Mouse (Mus musculus) forebrain, embryonic 16.5 days (tissue): ENCODE data around the gene Hrasls5. TPM values are rescaled to one million over a fixed set of nuclear protein-coding genes. Genes with fewer than 3 reads are reported as not detected.

Experiments used
- ATAC-seq: fragments of 200-750 bp; cut with Nextera tagmentation; 2 replicates; pipeline ENCODE4 v1.8.0; 2017; ENCODE audit warnings: mild to moderate bottlenecking, moderate library complexity
- H3K27ac ChIP-seq: fragments of 300-500 bp; sonication (generic); 2 replicates; pipeline ENCODE4 v1.5.1; 2014; ENCODE audit warnings: low read length, control low read depth
- H3K27me3 ChIP-seq: fragments of 300-500 bp; sonication (generic); replicated peaks from 2 replicates; pipeline ENCODE4 v1.6.1; 2014; ENCODE audit warnings: low read length; ENCODE audit not compliant: control insufficient read depth, insufficient read depth
- H3K36me3 ChIP-seq: fragments of 300-500 bp; sonication (generic); 2 replicates; pipeline ENCODE4 v1.6.1; 2014; ENCODE audit not compliant: control insufficient read depth, insufficient read depth
- H3K4me1 ChIP-seq: fragments of 300-500 bp; sonication (generic); replicated peaks from 2 replicates; pipeline ENCODE4 v1.6.1; 2014; ENCODE audit warnings: low read length; ENCODE audit not compliant: control insufficient read depth, insufficient read depth
- H3K4me2 ChIP-seq: fragments of 300-500 bp; sonication (generic); 2 replicates; pipeline ENCODE4 v1.6.1; 2014; ENCODE audit warnings: mild to moderate bottlenecking, low read length, control low read depth
- H3K4me3 ChIP-seq: fragments of 300-500 bp; sonication (generic); replicated peaks from 2 replicates; pipeline ENCODE4 v1.5.1; 2014; ENCODE audit warnings: mild to moderate bottlenecking, low read length, control low read depth
- H3K9ac ChIP-seq: fragments of 300-500 bp; sonication (generic); replicated peaks from 2 replicates; pipeline ENCODE4 v1.6.1; 2014; ENCODE audit warnings: low read depth, low read length, control low read depth
- H3K9me3 ChIP-seq: fragments of 300-500 bp; sonication (generic); 2 replicates; pipeline ENCODE4 v1.6.1; 2016; ENCODE audit warnings: low read length; ENCODE audit not compliant: control insufficient read depth
- WGBS: fragments of 180-500 bp; shearing (Covaris S2); extraction: QIAGEN DNeasy Blood & Tissue Kit; methylation state at CpG from one replicate; pipeline ENCODE4 v1.1.7; 2014; 5-methylcytosine and 5-hydroxymethylcytosine counted together
- polyA plus RNA-seq: library from polyadenylated mRNA; unstranded; fragments of >200 nt; fragmentation: Nextera tagmentation; extraction: Ambion mirVana; gene quantifications from 2 replicates; pipeline ENCODE4 v1.2.1, GENCODE M21; 2015

Hrasls5 gene
- polyA plus RNA-seq, 1 experiment from 2014 or later, result not detected

- H3K9ac ChIP-seq, result no peak overlapping the region
- 98% methylated on average over 10 of the region's 10 CpGs for WGBS
These were observed 8.2 kb upstream of the Hrasls5 start for GRCm38 (mm10) chr19:7604107-7604506.

GRCm38 (mm10) chr19:7605013-7605412, 7.3 kb upstream of the Hrasls5 start:
- H3K27ac ChIP-seq, result no peak overlapping the region
- H3K9me3 ChIP-seq, result no peaks in the 10 kb centered on the region

More at GRCm38 (mm10) chr19:7604107-7604506, 8.2 kb upstream of the Hrasls5 start:
- Histone ChIP-seq H3K4me1 (peaks cover 23% of the 10 kb centered on the region), H3K4me2 (no peak overlapping the region), H3K27me3 (no peaks in the 10 kb centered on the region), H3K36me3 (no peaks in the 10 kb centered on the region), H3K4me3 (no peak overlapping the region), H3K9me3 (no peaks in the 10 kb centered on the region), H3K27ac (no peak overlapping the region)
- ATAC-seq, result no peak

GRCm38 (mm10) chr19:7605930-7606783, 6.2 kb upstream of the Hrasls5 start:
- Histone ChIP-seq H3K27me3 (no peaks in the 10 kb centered on the region), H3K4me2 (peak overlapping the region; percentile 74), H3K4me1 (peaks cover 19% of the 10 kb centered on the region), H3K9ac (peak overlapping the region; percentile 27; the same call in 1 of the 2 replicates), H3K36me3 (no peaks in the 10 kb centered on the region), H3K27ac (peak overlapping the region; percentile 75), H3K9me3 (no peaks in the 10 kb centered on the region), H3K4me3 (peak overlapping the region; percentile 41)
- ATAC-seq, result peak; percentile 91
- WGBS, result under 1% methylated on average over 15 of the region's 15 CpGs

More at GRCm38 (mm10) chr19:7605013-7605412, 7.3 kb upstream of the Hrasls5 start:
- H3K27me3 ChIP-seq, result no peaks in the 10 kb centered on the region
- ATAC-seq, result no peak
- no peak overlapping the region for H3K4me3 ChIP-seq
- H3K4me1 ChIP-seq, result peaks cover 23% of the 10 kb centered on the region
- no peaks in the 10 kb centered on the region for H3K36me3 ChIP-seq
- no peak overlapping the region for H3K4me2 ChIP-seq
- no peak overlapping the region for H3K9ac ChIP-seq

DNA sequence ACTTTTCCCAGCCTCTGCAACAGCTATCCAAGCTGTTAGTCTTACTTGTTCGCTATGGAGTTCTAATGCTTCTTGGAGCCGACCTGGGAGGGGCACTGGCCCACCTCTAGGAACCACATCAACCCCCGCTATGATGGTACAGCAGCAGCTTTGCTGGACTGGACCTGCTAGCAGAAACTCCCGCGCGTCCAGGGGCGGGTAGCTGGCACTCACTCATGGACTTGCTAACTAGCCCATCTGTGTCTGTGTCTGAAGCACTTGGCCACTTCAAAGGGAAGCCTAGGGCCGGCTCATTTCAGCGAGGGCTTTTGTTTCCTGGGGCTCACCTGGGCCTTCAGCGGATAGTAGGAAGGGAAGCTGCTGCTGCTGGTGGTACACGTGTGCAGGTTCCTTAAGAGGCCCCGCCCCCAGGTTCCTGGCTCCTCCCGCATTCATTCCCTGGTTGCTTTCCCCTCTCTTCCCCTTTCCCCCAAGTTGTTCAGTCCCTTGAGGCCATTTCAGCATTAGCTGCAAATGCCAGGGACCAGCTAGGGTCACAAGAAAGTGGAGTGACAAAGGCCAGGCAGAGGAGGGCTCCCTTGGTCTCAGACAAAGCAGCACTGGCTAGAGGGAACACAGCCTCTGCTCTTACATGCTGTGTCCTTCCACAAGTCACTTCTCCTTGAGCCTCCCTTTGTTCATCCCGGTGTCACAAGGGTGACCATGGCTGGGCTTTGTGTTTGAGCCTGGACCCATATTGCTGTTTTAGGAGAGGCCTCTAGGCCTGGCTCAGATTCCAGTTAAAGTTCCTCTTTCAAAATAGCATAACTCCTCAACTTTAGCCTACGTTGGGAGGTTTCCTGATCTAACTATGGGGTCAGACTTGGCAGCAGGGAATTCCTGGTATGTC, 5.3 kb upstream of the Hrasls5 start, which contains the start of gene Lgals12:
Gene Lgals12 (minus strand): TSS at position 393 of the 889 bp plus-strand sequence.
- ATAC-seq, result peak; percentile 48
- no peaks in the 10 kb centered on the region; the same call in 1 of the 2 replicates for H3K27me3 ChIP-seq
- no peaks in the 10 kb centered on the region for H3K36me3 ChIP-seq
- peak within 1 kb of the TSS; percentile 75 for H3K27ac ChIP-seq
- peak within 1 kb of the TSS; percentile 41 for H3K4me3 ChIP-seq
- 5% methylated on average over 15 of the region's 15 CpGs for WGBS
- peak within 1 kb of the TSS; percentile 74 for H3K4me2 ChIP-seq
- peaks cover 24% of the 10 kb centered on the region for H3K4me1 ChIP-seq
- peak within 1 kb of the TSS; percentile 27; the same call in 1 of the 2 replicates for H3K9ac ChIP-seq
- H3K9me3 ChIP-seq, result no peaks in the 10 kb centered on the region

DNA sequence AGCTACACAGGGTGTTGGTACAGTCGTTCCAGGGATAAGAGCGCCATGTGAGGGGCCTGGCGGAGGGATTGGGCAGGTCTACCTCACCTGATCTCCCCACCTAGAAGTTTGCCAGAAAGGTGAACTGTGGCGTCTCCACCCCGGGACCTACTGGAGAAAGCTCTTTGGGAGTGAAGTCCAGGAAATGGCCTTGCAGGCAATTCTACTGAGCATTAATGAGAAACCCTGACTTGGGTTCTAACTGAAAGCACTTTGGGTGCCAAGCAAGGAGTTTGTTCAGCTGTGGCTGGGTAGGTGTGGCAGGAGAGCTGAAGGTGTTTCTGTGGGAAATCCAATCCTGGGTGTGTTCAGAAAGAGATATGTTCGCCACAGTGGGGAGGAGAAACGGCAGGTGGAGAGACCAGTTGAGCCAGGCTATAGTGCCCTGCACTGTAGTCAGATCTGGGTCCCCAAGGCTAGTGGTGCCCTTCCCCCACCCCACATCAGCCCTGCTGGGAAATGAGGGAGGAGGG, 4.6 kb upstream of the Hrasls5 start:
- Histone ChIP-seq H3K4me1 (peaks cover 27% of the 10 kb centered on the region), H3K4me2 (no peak overlapping the region), H3K36me3 (no peaks in the 10 kb centered on the region), H3K9me3 (no peaks in the 10 kb centered on the region), H3K4me3 (no peak overlapping the region), H3K27me3 (no peaks in the 10 kb centered on the region; the same call in 1 of the 2 replicates), H3K9ac (no peak overlapping the region), H3K27ac (no peak overlapping the region)
- no peak for ATAC-seq
- WGBS, result 77% methylated on average over 7 of the region's 7 CpGs

DNA sequence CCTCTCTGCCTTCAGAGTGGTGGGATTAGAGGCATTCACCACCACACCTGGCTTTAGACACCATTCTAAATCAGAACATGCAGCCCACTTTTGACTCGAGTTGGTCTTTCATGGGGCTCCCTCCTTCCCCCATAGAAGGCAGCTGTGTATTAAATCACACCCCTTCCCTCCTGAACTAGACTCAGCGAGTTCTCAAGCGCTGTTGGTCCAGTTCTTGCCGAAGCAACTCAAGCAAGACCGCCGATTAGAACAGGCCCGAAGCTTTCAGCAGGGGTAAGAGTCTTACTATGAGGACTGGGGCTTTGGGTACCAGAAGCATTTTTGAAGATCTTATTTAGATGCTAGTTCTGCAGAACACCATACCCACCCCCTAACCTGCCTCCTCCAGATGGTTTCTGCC, 810 bp downstream of the Hrasls5 start:
- peaks cover 2% of the 10 kb centered on the region for H3K27me3 ChIP-seq
- no peak overlapping the region for H3K9ac ChIP-seq
- H3K9me3 ChIP-seq, result no peaks in the 10 kb centered on the region
- H3K36me3 ChIP-seq, result no peaks in the 10 kb centered on the region
- peaks cover 8% of the 10 kb centered on the region for H3K4me1 ChIP-seq
- WGBS, result 80% methylated on average over 7 of the region's 7 CpGs
- no peak overlapping the region for H3K27ac ChIP-seq
- H3K4me3 ChIP-seq, result no peak overlapping the region
- ATAC-seq, result no peak
- H3K4me2 ChIP-seq, result no peak overlapping the region

- Histone ChIP-seq H3K9me3 (no peaks in the 10 kb centered on the region), H3K36me3 (no peaks in the 10 kb centered on the region), H3K27me3 (peaks cover 2% of the 10 kb centered on the region), H3K4me1 (peaks cover 8% of the 10 kb centered on the region), H3K9ac (no peak overlapping the region), H3K4me2 (no peak overlapping the region), H3K27ac (no peak overlapping the region), H3K4me3 (no peak overlapping the region)
- WGBS, result 78% methylated on average over 5 of the region's 5 CpGs
- no peak for ATAC-seq
These were observed 4.0 kb downstream of the Hrasls5 start for GRCm38 (mm10) chr19:7616231-7616930.

DNA sequence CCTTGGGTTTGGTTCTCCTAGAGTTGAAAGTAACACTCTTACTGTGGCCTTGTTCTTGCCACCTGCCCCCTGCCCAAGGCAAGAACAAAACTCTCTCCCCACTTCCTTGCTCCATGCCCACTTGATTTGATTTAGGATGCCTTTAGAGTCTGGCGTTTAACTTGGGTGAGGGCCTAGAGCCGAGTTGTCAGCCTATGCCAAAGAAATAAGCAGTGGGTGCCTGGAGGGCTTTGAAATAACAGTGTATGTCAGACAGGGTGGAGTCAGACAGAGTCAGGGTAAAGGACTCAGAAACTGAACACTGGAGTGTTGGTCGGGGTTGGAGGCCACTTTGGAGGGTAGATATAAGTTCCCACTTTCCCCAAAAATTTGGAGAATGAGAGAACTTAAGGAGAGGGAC, 4.7 kb downstream of the Hrasls5 start:
- Histone ChIP-seq H3K36me3 (no peaks in the 10 kb centered on the region), H3K27ac (no peak overlapping the region), H3K4me2 (no peak overlapping the region), H3K9me3 (no peaks in the 10 kb centered on the region), H3K9ac (no peak overlapping the region), H3K4me3 (no peak overlapping the region), H3K27me3 (peaks cover 2% of the 10 kb centered on the region; the same call in 1 of the 2 replicates), H3K4me1 (peaks cover 3% of the 10 kb centered on the region; the same call in 1 of the 2 replicates)
- no peak for ATAC-seq
- 45% methylated on average over 3 of the region's 3 CpGs for WGBS
